Mouse (Mus musculus) MEL (cell line): ENCODE measurements around the gene Wdr37. TPM values are rescaled to one million over a fixed set of nuclear protein-coding genes. Genes with fewer than 3 reads are reported as not detected.

Source experiments
- DNase-seq: peaks from one replicate; pipeline ENCODE4 v3.0.0; 2011; ENCODE audit warnings: low read depth, low spot score
- H3K27ac ChIP-seq: 2 replicates; pipeline ENCODE4 v1.5.1; 2012; ENCODE audit warnings: low read depth, mild to moderate bottlenecking, control low read depth, low read length, moderate library complexity; ENCODE audit not compliant: control insufficient read depth
- H3K27me3 ChIP-seq, 2 experiments: fragments of 150-350 bp in 1 of 2; sonication (generic) in 1 of 2; 2 replicates each; pipeline ENCODE4 v1.6.1; 2012; ENCODE audit warnings: low read length in 2 of 2, mild to moderate bottlenecking in 2 of 2, improper control_type of control experiment in 1 of 2, moderate library complexity in 1 of 2; ENCODE audit not compliant: insufficient read depth in 2 of 2, control insufficient read depth in 1 of 2
- H3K36me3 ChIP-seq, 2 experiments: 2 replicates each; pipeline ENCODE4 v1.6.1; 2012 to 2014; ENCODE audit warnings: low read length in 2 of 2, improper control_type of control experiment in 1 of 2, inconsistent platforms in 1 of 2, mild to moderate bottlenecking in 1 of 2; ENCODE audit not compliant: insufficient read depth in 2 of 2, control insufficient read depth in 1 of 2
- H3K4me1 ChIP-seq, 2 experiments: fragments of 150-350 bp in 1 of 2; sonication (generic) in 1 of 2; 2 replicates each; pipeline ENCODE4 v1.6.1; 2012; ENCODE audit warnings: low read length in 2 of 2, improper control_type of control experiment in 1 of 2, mild to moderate bottlenecking in 1 of 2; ENCODE audit not compliant: insufficient read depth in 2 of 2, control insufficient read depth in 1 of 2
- H3K4me3 ChIP-seq, 2 experiments: fragments of 150-350 bp in 1 of 2; sonication (generic) in 1 of 2; 2 replicates each; pipeline ENCODE4 v1.5.1; 2012; ENCODE audit warnings: low read depth in 2 of 2, low read length in 2 of 2, mild to moderate bottlenecking in 2 of 2, moderate library complexity in 2 of 2, control low read depth in 1 of 2, improper control_type of control experiment in 1 of 2; ENCODE audit not compliant: control insufficient read depth in 1 of 2, insufficient read depth in 1 of 2
- H3K79me2 ChIP-seq: 2 replicates; pipeline ENCODE4 v1.6.1; 2012; ENCODE audit warnings: mild to moderate bottlenecking, low read length, moderate library complexity; ENCODE audit not compliant: control insufficient read depth, poor library complexity, insufficient read depth
- H3K9ac ChIP-seq: 2 replicates; pipeline ENCODE4 v1.6.1; 2012; ENCODE audit warnings: low read depth, mild to moderate bottlenecking, control low read depth, low read length, moderate library complexity; ENCODE audit not compliant: control insufficient read depth, poor library complexity, severe bottlenecking
- H3K9me3 ChIP-seq: fragments of 150-350 bp; sonication (generic); replicated peaks from 2 replicates; pipeline ENCODE4 v1.6.1; 2012; ENCODE audit warnings: mild to moderate bottlenecking, low read length, improper control_type of control experiment, moderate library complexity; ENCODE audit not compliant: insufficient read depth
- BHLHE40 ChIP-seq: IDR thresholded peaks from 2 replicates; pipeline ENCODE4 v1.6.1; 2012; ENCODE audit warnings: low read depth, mild to moderate bottlenecking, inconsistent platforms, low read length, improper control_type of control experiment, borderline replicate concordance
- CHD2 ChIP-seq: IDR thresholded peaks from 2 replicates; pipeline ENCODE4 v1.6.1; 2011; ENCODE audit warnings: low read length, improper control_type of control experiment
- CTCF ChIP-seq, 3 experiments: IDR thresholded peaks in 2 of 3; conservative IDR thresholded peaks in 1 of 3; 2 replicates each; pipeline ENCODE4 v1.5.1; 2011 to 2012; ENCODE audit warnings: low read length in 3 of 3, low read depth in 2 of 3, mild to moderate bottlenecking in 2 of 3, improper control_type of control experiment in 1 of 3, inconsistent platforms in 1 of 3, mixed read lengths in 1 of 3, moderate library complexity in 1 of 3; ENCODE audit not compliant: control insufficient read depth in 1 of 3, insufficient read depth in 1 of 3, poor library complexity in 1 of 3, severe bottlenecking in 1 of 3
- E2F4 ChIP-seq: IDR thresholded peaks from 2 replicates; pipeline ENCODE4 v1.6.1; 2011; ENCODE audit warnings: low read depth, low read length, improper control_type of control experiment, borderline replicate concordance
- EP300 ChIP-seq, 2 experiments: IDR thresholded peaks; 2 replicates each; pipeline ENCODE4 v1.6.1; 2011; ENCODE audit warnings: improper control_type of control experiment in 2 of 2, low read length in 2 of 2, low read depth in 1 of 2, mild to moderate bottlenecking in 1 of 2
- ETS1 ChIP-seq: IDR thresholded peaks from 2 replicates; pipeline ENCODE4 v1.6.1; 2012; ENCODE audit warnings: low read depth, mild to moderate bottlenecking, inconsistent platforms, low read length, improper control_type of control experiment, moderate library complexity
- GABPA ChIP-seq: IDR thresholded peaks from 2 replicates; pipeline ENCODE4 v1.6.1; 2012; ENCODE audit warnings: low read depth, mild to moderate bottlenecking, inconsistent platforms, low read length, improper control_type of control experiment, moderate library complexity
- GATA1 ChIP-seq: IDR thresholded peaks from 2 replicates; pipeline ENCODE4 v1.6.1; 2011; ENCODE audit warnings: low read depth, low read length, improper control_type of control experiment
- HCFC1 ChIP-seq: IDR thresholded peaks from 2 replicates; pipeline ENCODE4 v1.6.1; 2012; ENCODE audit warnings: low read depth, mild to moderate bottlenecking, inconsistent platforms, low read length, improper control_type of control experiment, moderate library complexity
- JUND ChIP-seq: IDR thresholded peaks from 2 replicates; pipeline ENCODE4 v1.6.1; 2011; ENCODE audit warnings: low read depth, mild to moderate bottlenecking, improper control_type of control experiment, low read length
- KAT2A ChIP-seq: conservative IDR thresholded peaks from 2 replicates; pipeline ENCODE4 v1.6.1; 2012; ENCODE audit warnings: low read depth, low read length, improper control_type of control experiment, inconsistent platforms
- MAFK ChIP-seq: IDR thresholded peaks from 2 replicates; pipeline ENCODE4 v1.6.1; 2011; ENCODE audit warnings: low read depth, mild to moderate bottlenecking, low read length, improper control_type of control experiment, borderline replicate concordance
- MAX ChIP-seq: IDR thresholded peaks from 2 replicates; pipeline ENCODE4 v1.6.1; 2011; ENCODE audit warnings: low read length, improper control_type of control experiment
- MAZ ChIP-seq: IDR thresholded peaks from 2 replicates; pipeline ENCODE4 v1.6.1; 2012; ENCODE audit warnings: low read depth, mild to moderate bottlenecking, inconsistent platforms, low read length, improper control_type of control experiment
- MEF2A ChIP-seq: IDR thresholded peaks from 2 replicates; pipeline ENCODE4 v1.6.1; 2014; ENCODE audit warnings: low read depth, mild to moderate bottlenecking, inconsistent platforms, low read length, improper control_type of control experiment; ENCODE audit not compliant: poor library complexity, insufficient replicate concordance, severe bottlenecking; ENCODE audit errors: extremely low read depth
- MXI1 ChIP-seq: IDR thresholded peaks from 2 replicates; pipeline ENCODE4 v1.6.1; 2011; ENCODE audit warnings: mild to moderate bottlenecking, low read depth, low read length, improper control_type of control experiment
- MYB ChIP-seq: IDR thresholded peaks from 2 replicates; pipeline ENCODE4 v1.6.1; 2011; ENCODE audit warnings: mild to moderate bottlenecking, low read depth, low read length, improper control_type of control experiment
- MYC ChIP-seq: IDR thresholded peaks from 2 replicates; pipeline ENCODE4 v1.6.1; 2011; ENCODE audit warnings: low read depth, mild to moderate bottlenecking, low read length, improper control_type of control experiment, moderate library complexity
- NELFE ChIP-seq: IDR thresholded peaks from 2 replicates; pipeline ENCODE4 v1.6.1; 2011; ENCODE audit warnings: low read depth, low read length, improper control_type of control experiment
- NRF1 ChIP-seq: IDR thresholded peaks from 2 replicates; pipeline ENCODE4 v1.6.1; 2014; ENCODE audit warnings: low read depth, mild to moderate bottlenecking, inconsistent platforms, low read length, improper control_type of control experiment, moderate library complexity; ENCODE audit not compliant: poor library complexity, insufficient read depth, severe bottlenecking
- POLR2A ChIP-seq, 2 experiments: IDR thresholded peaks; 2 replicates each; pipeline ENCODE4 v1.6.1; 2011 to 2012; ENCODE audit warnings: low read length in 2 of 2, mild to moderate bottlenecking in 2 of 2, control low read depth in 1 of 2, improper control_type of control experiment in 1 of 2, low read depth in 1 of 2, moderate library complexity in 1 of 2; ENCODE audit not compliant: control insufficient read depth in 1 of 2, insufficient read depth in 1 of 2, poor library complexity in 1 of 2
- POLR2AphosphoS2 ChIP-seq: IDR thresholded peaks from 2 replicates; pipeline ENCODE4 v1.6.1; 2011; ENCODE audit warnings: low read length, improper control_type of control experiment
- POLR2AphosphoS5 ChIP-seq: IDR thresholded peaks from 2 replicates; pipeline ENCODE4 v1.6.1; 2012; ENCODE audit warnings: low read depth, borderline replicate concordance, mild to moderate bottlenecking, inconsistent platforms, low read length, moderate library complexity, mixed read lengths
- RAD21 ChIP-seq: IDR thresholded peaks from 2 replicates; pipeline ENCODE4 v1.6.1; 2011; ENCODE audit warnings: mild to moderate bottlenecking, low read depth, low read length, improper control_type of control experiment
- RCOR1 ChIP-seq: IDR thresholded peaks from 2 replicates; pipeline ENCODE4 v1.6.1; 2012; ENCODE audit warnings: low read depth, mild to moderate bottlenecking, inconsistent platforms, low read length, improper control_type of control experiment
- SIN3A ChIP-seq: IDR thresholded peaks from 2 replicates; pipeline ENCODE4 v1.6.1; 2012; ENCODE audit warnings: low read length, improper control_type of control experiment, inconsistent platforms
- SMC3 ChIP-seq: IDR thresholded peaks from 2 replicates; pipeline ENCODE4 v1.6.1; 2011; ENCODE audit warnings: low read depth, low read length, improper control_type of control experiment
- TAL1 ChIP-seq: IDR thresholded peaks from 2 replicates; pipeline ENCODE4 v1.6.1; 2012; ENCODE audit warnings: mild to moderate bottlenecking, inconsistent platforms, low read length, moderate library complexity, mixed read lengths
- TBP ChIP-seq: IDR thresholded peaks from 2 replicates; pipeline ENCODE4 v1.8.0; 2011; ENCODE audit warnings: low read depth, low read length, improper control_type of control experiment
- TCF12 ChIP-seq: IDR thresholded peaks from 2 replicates; pipeline ENCODE4 v1.6.1; 2014; ENCODE audit warnings: low read depth, mild to moderate bottlenecking, inconsistent platforms, low read length, improper control_type of control experiment, moderate library complexity
- UBTF ChIP-seq: IDR thresholded peaks from 2 replicates; pipeline ENCODE4 v1.6.1; 2012; ENCODE audit warnings: low read depth, mild to moderate bottlenecking, inconsistent platforms, low read length, improper control_type of control experiment, moderate library complexity, borderline replicate concordance; ENCODE audit not compliant: insufficient read depth
- USF1 ChIP-seq: IDR thresholded peaks from 2 replicates; pipeline ENCODE4 v1.6.1; 2014; ENCODE audit warnings: low read depth, mild to moderate bottlenecking, inconsistent platforms, low read length, improper control_type of control experiment, moderate library complexity
- USF2 ChIP-seq, 2 experiments: IDR thresholded peaks; 2 replicates each; pipeline ENCODE4 v1.6.1; 2011 to 2012; ENCODE audit warnings: improper control_type of control experiment in 2 of 2, low read length in 2 of 2, borderline replicate concordance in 1 of 2, inconsistent platforms in 1 of 2, low read depth in 1 of 2, mild to moderate bottlenecking in 1 of 2; ENCODE audit not compliant: insufficient read depth in 1 of 2
- ZKSCAN1 ChIP-seq: IDR thresholded peaks from 2 replicates; pipeline ENCODE4 v1.6.1; 2012; ENCODE audit warnings: low read depth, mild to moderate bottlenecking, inconsistent platforms, low read length, improper control_type of control experiment, moderate library complexity
- ZMIZ1 ChIP-seq: IDR thresholded peaks from 2 replicates; pipeline ENCODE4 v1.6.1; 2012; ENCODE audit warnings: low read depth, mild to moderate bottlenecking, inconsistent platforms, low read length, improper control_type of control experiment, moderate library complexity
- ZNF384 ChIP-seq: IDR thresholded peaks from 2 replicates; pipeline ENCODE4 v1.6.1; 2012; ENCODE audit warnings: low read depth, mild to moderate bottlenecking, inconsistent platforms, low read length, improper control_type of control experiment
- polyA plus RNA-seq, 2 experiments: library from polyadenylated mRNA; stranded (reverse) in 1 of 2; unstranded in 1 of 2; fragments of >175 nt in 1 of 2; fragments of >200 nt in 1 of 2; gene quantifications; 2 replicates each; pipeline versions ENCODE4 v1.2.1 to v1.2.4; 2012; ENCODE audit warnings: low replicate concordance in 2 of 2, low read depth in 1 of 2; ENCODE audit not compliant: insufficient read length in 2 of 2, insufficient read depth in 1 of 2, missing spikeins in 1 of 2
- total RNA-seq: library from RNA; depleted of rRNA; stranded (reverse); fragments of 300-350 nt; gene quantifications from 2 replicates; pipeline ENCODE4 v1.2.3, GENCODE M21; 2012; rRNA removed

The Wdr37 gene
- 8.6 and 9.5 TPM in 2 replicates for total RNA-seq
- 10 to 100 TPM in 1 of 2 experiments, not detected in 1; 14.7 TPM for polyA plus RNA-seq

DNA sequence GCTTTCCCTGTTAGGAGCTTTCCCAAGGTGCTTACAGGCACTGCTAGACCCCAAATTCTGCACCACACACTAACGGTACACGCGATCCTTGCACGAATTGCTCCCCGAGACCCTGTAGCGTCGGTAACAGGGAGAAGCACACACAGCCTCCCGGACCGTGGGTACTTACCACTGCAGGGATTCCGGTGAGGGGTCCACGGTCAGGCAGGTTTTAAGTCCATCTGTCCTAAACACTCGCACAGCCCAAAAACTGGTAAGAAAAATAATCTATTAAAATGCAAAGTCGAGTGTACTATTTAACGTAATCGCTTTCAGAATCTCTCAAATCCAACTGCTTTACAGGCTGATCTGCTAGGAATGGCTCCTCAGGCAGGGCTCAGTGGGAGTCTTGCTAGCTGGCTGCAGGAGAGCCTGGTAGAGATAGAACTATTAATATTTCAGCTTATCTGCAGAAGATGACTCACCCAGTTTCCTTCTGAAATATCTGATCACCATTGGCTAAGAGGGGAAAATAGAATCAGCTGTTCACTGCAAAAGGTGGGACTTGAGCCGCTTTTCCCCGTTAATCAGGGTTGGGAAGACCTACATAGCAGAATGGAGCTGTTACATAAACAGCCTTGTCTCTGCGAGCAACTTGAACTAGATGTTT, at the start of gene Wdr37:
Gene Wdr37, minus strand, starts transcription at position 596 of the 649 bp plus-strand sequence.
- no peaks in the 10 kb centered on the region for H3K27me3 ChIP-seq
- no peak for TF ChIP-seq POLR2AphosphoS5
- TF ChIP-seq KAT2A, result no peak
- no peak for TF ChIP-seq MAZ
- peak; percentile 97 for TF ChIP-seq ETS1
- no peak for TF ChIP-seq POLR2AphosphoS2
- TF ChIP-seq RCOR1, result peak; percentile 38
- no peak for TF ChIP-seq MAX
- no peak for TF ChIP-seq UBTF
- no peak for TF ChIP-seq SMC3
- peak; percentile 73; the same call in 1 of the 2 replicates for TF ChIP-seq MEF2A
- TF ChIP-seq NELFE, result no peak
- no peak for TF ChIP-seq MAFK
- 0 out of 2 replicates have a peak, but pooled peaks have one; percentile 26 for TF ChIP-seq ZNF384
- TF ChIP-seq MYB, result no peak
- peak; percentile 89 for TF ChIP-seq JUND
- TF ChIP-seq TAL1, result no peak
- no peak for TF ChIP-seq NRF1
- no peak for TF ChIP-seq CHD2
- TF ChIP-seq TCF12, result peak; percentile 20; the same call in 1 of the 2 replicates
- peak; percentile 87 for TF ChIP-seq GATA1
- TF ChIP-seq ZMIZ1, result no peak
- TF ChIP-seq TBP, result peak; percentile 70
- TF ChIP-seq SIN3A, result peak; percentile 75
- TF ChIP-seq USF1, result no peak
- no peak for TF ChIP-seq ZKSCAN1
- TF ChIP-seq POLR2A (IDR thresholded peaks at IDR 0.05; ENCODE audit: control insufficient read depth in 1 of 2, insufficient read depth in 1 of 2, low read depth in 1 of 2, low read length in 2 of 2, poor library complexity in 1 of 2), result no peak; a peak in 1 of 4 replicates
- TF ChIP-seq CTCF (IDR thresholded peaks at IDR 0.05 in 2 of 3, conservative IDR thresholded peaks at IDR 0.05 in 1 of 3; ENCODE audit: control insufficient read depth in 1 of 3, insufficient read depth in 1 of 3, low read depth in 2 of 3, low read length in 3 of 3, poor library complexity in 1 of 3, severe bottlenecking in 1 of 3), result no peak
- no peak for TF ChIP-seq E2F4
- peak; percentile 32 to 37; a peak in 1 of 4 replicates for TF ChIP-seq EP300 (IDR thresholded peaks at IDR 0.05; ENCODE audit: low read depth in 1 of 2, low read length in 2 of 2)
- 0 out of 2 replicates have a peak, but pooled peaks have one; percentile 26 for TF ChIP-seq HCFC1
- no peak for TF ChIP-seq RAD21
- TF ChIP-seq MYC, result 0 out of 2 replicates have a peak, but pooled peaks have one; percentile 13
- no peak for TF ChIP-seq BHLHE40
- TF ChIP-seq USF2 (IDR thresholded peaks at IDR 0.05; ENCODE audit: borderline replicate concordance in 1 of 2, insufficient read depth in 1 of 2, low read depth in 1 of 2, low read length in 2 of 2), result no peak
- TF ChIP-seq MXI1, result no peak
- TF ChIP-seq GABPA, result no peak

More for the DNA sequence above, at the start of gene Wdr37:
- H3K4me3 ChIP-seq, result peak within 1 kb of the TSS; percentile 74 to 85
- H3K4me1 ChIP-seq, result peaks cover 0 to 2% of the 10 kb centered on the region in 2 experiments; a peak in 1 of 4 replicates
- H3K27ac ChIP-seq, result peak within 1 kb of the TSS; percentile 93
- H3K9me3 ChIP-seq, result no peaks in the 10 kb centered on the region
- H3K9ac ChIP-seq, result peak within 1 kb of the TSS; percentile 82
- peaks cover 0 to 9% of the 10 kb centered on the region in 2 experiments; a peak in 2 of 4 replicates for H3K36me3 ChIP-seq
- peaks cover 27% of the 10 kb centered on the region for H3K79me2 ChIP-seq
- DNase-seq, result peak; percentile 82
